Mouse (Mus musculus): ENCODE data around the gene Btnl6.
A peak's percentile ranks its signal among the peaks of the same experiment; 100 is the strongest.
"Not testable (repeated sequence)": the region's sequence is repeated elsewhere in the genome, so short reads cannot be mapped to it uniquely, and the experiment has no call there.

The Btnl6 gene

DNA sequence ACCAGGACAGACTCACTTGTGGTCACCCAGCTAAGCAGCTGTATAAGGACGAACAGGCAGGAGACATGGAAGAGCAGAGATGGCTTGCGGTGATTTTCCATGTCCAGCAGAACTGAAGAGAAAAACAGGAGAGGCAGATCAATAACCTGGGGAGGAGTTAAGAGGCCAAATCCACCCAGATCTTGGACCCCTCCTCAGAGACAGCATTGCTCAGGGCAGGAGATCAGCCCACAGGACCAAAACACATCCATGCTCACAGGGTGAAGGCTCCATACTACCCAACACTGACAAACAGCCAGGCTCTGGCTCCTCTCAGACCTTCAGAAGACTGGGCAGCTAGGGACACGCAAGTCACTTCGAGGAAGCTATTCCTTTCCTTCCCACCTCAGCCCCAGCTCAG, at the start of gene Btnl6:
Gene Btnl6, minus strand, starts transcription at position 101 of the 400 bp plus-strand sequence.
- no peak for DNase-seq

DNA sequence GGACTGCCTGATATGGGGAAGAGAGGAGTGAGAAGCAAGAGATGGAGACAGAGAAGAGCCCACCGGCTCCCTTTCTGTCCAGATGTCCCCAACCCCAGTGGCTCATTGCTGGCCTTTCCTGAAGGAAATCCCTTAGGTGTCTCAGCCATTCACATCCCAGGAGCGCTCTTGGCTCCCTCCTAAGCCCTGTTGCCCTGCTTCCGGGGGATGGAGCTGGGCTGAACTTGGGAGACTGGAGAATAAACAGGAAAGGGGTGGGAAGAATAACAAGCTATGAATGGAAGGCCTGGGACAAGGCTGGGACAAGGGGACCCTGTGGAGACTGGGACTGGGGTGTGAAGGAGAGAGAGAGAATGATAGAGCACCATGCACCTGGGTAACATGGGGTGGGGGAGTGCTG, 47.6 kb upstream of the Btnl6 start:
- no peak for DNase-seq

DNA sequence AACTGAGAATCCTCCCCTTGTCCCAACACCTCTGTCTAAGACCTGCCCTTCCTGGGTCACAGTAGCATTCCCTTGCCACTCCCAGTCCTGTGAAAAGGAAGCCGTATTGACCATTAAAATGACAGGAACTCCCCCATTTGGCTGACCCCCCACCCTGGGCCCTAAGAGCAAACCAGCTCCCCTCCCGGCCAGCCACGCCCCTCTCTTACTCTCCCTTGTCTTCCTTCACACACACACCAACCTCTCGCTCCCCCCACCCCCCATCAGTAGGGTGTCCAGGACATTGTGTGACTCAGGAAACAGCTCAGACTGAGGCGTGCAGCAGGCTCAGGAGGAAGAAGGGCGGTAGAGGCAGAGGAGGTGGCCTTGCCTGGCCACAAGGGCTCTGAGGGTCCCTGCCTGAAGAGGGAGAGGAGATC, 46.9 kb upstream of the Btnl6 start, which contains the start of gene Notch4:
Gene Notch4, plus strand, starts transcription at position 266 of the 419 bp plus-strand sequence.
- no peak for DNase-seq

DNA sequence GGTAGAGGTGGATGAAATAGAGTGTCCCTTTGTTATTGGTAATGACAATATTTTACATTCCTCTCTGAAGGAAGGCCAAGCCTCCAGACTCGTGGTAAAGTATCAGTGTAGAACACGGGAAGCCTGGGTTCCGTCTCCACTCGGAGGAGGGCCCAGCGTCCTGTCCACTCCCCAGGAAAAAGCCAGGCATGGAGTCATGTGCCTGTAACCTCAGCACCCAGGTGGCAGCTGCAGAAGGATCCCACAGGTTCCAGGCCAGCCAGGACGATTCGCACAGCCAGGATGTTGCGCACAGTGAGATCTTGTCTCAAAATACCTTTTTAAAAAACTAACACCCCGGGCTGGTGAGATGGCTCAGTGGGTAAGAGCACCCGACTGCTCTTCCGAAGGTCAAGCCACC, 46.2 kb upstream of the Btnl6 start:
- DNase-seq, result no peak

DNA sequence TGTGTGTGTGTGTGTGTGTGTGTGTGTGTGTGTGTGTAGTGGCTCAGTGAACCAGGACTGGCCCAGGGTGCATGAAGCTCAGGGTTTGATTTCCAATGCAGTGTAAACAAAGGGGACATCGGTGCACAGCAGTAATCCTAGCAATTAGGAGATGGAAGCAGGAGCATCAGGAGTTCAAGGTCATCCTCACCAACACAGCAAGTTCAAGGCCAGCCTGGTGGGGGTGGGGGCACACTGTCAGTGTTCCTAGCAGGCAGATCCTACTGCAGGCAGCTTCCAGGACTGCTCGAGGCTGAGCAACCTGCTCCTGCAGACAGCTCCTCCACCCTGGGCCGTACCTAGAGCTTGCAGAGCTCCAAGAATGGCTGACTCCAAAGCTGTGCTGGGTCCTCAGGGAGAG, 45.4 kb upstream of the Btnl6 start:
- no peak for DNase-seq

DNA sequence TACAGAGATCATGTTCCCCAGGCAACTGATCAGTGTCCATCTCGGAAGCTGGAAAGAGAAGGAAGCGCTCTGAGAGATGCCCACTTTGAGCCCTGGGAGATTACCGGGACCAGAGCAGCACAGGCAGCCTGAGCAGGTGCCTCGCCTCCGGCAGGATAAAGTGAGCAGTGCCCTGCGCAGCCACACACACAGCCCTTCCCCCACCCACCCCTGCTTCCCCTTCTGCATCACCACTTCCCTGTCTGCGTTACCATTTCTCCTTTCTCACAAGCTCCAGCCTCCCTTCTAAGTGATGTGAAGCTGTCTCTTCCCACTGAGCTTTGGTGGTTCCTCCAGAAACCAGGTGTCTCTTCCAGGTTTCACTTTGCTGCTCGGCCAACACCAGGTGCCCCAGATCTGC, 44.0 kb upstream of the Btnl6 start:
- DNase-seq, result no peak

- DNase-seq, result no peak
Measured at GRCm38 (mm10) chr17:34560438-34560837, 43.3 kb upstream of the Btnl6 start.

GRCm38 (mm10) chr17:34559895-34560294, 42.7 kb upstream of the Btnl6 start:
- no peak for DNase-seq

GRCm38 (mm10) chr17:34559116-34559515, 42.0 kb upstream of the Btnl6 start:
- no peak for DNase-seq

DNA sequence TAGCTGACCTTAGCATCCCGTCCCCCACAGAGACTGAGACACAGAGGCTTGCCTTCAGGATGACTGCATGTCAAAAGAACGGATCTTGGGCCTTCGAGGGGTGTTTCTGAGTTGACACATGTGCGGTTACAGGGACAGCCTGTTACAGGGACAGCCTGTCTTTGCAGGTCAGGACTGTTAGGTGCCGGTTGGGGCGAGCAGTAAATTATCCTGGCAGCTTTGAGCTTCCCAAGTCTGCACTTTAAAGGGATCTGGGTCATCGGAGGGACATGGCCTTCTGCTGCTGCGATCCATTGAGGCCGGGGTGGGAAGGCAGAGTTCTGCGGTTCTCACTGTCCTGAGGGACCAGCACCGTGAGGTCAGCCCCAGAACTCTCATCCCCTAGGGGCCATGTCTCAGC, 40.3 kb upstream of the Btnl6 start:
- DNase-seq, result no peak

DNA sequence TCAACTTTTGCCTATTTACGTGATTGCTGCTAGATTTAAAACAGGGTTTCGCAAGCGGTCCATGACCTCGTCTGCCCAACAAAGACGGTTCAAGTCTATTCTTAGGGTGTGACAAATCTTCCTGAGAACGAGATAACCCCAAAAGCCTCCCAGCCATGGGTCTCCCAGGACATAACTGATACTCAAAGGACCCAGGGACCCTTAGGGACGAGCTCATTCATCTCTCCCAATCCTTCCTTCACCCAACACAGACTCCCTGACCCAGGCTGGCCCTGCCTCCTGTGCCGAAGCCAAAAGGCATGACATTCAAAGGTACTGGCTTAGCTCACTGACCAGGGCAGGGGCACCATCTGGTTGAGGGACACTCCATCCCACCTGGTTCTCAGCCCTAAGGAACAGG, 39.3 kb upstream of the Btnl6 start:
- no peak for DNase-seq

DNA sequence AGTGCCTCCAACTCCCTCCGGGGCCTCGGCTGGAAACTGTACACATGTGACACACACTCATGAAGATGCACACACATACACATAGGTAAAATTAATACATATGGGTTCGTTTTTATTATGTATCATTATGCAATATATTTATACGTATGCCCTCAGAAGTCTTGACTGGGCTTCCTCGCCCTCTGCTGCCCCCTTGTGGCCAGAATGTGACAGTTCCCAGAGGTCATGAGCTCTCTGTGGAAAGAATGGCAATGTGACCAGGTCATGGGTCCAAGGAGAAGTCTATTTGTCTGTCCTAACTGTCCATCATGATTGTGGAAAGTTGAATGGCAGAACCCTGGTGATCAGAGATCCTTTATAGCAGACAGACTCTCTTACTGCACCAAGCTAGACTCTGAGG, 38.3 kb upstream of the Btnl6 start:
- DNase-seq, result peak; percentile 61

DNA sequence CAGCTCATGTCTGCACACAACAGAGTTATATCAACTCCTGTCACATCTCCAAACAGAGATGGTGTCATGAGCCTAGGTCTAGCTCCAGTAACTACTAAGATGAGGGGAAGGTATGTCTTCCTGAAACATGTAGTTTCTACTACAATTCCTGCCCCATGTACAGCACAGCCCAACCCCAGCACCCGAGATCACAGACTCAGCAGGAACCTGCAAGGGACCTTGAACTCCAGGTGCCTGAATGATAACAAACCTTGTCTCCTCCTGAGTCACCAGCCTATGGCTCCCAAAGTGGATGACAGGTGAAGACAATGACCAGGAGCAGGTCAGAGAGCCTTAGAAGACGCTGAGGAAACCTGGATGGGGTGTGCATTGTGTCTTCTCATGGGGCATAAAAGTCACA, 32.7 kb upstream of the Btnl6 start:
- no peak for DNase-seq

- no peak for DNase-seq
Measured at GRCm38 (mm10) chr17:34549156-34549555, 32.0 kb upstream of the Btnl6 start.

DNA sequence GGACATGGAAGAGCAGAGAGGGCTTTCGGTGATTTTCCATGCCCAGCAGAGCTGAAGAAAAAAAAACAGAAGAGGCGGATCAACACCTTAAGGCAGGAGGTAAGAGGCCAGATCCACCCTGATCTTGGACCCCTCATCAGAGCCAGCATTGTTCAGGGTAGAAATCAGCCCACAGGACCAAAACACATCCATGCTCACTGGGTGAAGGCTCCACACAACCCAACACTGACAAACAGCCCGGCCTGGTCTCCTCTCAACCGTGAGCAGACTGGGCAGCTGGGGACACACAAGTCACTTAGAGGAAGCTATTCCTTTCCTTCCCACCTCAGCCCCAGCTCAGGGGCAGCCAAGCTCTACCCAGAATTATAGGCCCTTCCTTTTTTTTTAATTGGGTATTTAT, 30.4 kb upstream of the Btnl6 start:
- no peak for DNase-seq

DNA sequence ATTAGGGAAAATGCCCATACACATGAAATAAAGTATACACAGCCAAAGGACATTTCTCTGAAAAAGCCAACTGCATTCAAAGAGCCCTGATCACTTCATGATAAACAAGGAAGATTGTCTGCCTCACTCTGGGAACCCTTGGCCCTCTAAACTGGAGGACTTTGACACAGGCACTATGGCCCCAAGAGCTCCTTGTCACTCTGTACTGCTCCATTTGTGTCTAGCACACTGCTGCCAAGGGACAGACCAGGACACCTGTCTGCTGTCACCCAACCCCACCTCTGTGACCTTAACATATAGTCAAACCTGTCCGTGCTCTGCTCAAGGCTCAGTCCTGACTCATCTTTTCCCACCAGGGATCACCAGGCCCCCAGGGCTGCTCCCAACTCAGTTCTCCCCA, 29.6 kb upstream of the Btnl6 start:
- DNase-seq, result no peak

DNA sequence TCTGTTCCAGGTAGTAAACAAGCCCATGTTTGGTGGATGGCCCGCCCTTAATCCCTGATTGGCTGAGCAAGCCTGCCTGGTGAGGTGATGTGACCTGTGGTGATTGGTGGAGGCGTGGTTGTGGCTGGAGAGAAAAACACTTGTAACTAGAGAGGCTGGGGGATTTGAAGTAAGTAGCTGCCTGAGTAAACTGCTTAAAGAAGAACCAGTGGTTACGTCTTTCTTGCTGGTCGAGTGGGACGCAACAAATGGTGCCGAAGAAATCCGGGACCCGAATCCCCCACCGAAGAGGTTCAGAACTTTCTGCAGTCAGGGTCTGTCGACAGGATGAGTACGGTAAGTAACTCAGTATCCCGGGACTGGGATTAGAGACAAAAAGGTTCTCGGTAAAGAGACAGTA, 26.4 kb upstream of the Btnl6 start:
- DNase-seq, result not testable (repeated sequence)

DNA sequence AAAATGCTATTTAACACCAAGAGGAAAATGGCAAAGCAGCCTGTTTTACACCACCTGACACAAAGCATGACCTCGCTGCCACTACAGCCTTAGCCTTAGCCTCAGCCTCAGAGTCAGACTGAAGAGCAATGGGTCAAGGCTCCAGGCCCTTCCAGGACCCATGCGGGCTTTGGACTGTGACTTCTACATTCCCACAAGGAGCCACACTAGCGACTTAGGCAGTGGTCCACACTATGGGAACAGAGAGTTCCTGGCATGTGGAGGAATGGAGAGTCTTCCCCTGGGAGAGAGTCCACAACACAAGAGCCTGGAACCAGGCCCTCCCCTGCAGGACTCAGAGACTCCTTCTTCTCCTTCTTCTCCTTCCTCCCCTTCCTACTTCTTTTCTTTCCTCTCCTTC, 15.5 kb upstream of the Btnl6 start:
- DNase-seq, result no peak

- DNase-seq, result no peak
Measured at GRCm38 (mm10) chr17:34519001-34519400, 1.8 kb upstream of the Btnl6 start.

DNA sequence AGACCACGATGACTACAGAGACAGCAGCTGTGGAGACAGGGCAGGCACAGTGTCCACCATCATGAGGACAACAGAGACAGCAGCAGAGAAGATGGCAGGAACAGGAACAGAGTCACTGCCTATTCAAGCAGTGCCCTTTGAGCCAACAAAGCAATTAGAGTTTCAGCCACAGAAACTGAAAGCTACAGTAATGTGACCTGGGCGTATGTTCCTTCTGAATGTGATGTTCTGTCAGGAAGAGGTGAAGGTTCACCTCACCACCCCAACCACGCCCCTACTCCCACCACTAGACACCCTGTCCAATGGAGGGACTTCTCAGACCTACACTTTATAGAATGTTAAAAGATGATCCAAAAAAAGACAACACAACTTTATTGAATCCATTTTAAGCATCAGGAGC, 1.4 kb upstream of the Btnl6 start:
- DNase-seq, result not testable (repeated sequence)

DNA sequence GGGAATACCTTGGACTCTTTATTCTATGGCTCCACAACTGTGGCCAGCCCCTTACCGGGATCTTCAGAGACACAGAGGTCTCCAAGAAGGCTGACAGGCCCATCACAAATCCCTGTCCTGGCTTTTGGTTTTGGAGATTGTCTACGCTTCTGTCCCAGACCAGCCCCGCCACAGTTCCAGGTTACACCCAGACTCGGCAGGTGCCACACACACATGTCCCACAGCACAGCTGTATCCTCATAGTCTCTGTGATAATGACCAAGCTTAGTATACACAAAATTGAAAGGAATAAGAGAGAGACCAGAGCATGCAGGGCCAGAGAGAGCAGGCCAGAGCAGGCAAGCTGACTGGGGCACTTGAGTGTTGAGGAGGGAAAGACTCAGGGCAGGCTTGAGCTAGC, 643 bp upstream of the Btnl6 start:
- DNase-seq, result no peak

GRCm38 (mm10) chr17:34516514-34516913, 638 bp downstream of the Btnl6 start:
- DNase-seq, result no peak

DNA sequence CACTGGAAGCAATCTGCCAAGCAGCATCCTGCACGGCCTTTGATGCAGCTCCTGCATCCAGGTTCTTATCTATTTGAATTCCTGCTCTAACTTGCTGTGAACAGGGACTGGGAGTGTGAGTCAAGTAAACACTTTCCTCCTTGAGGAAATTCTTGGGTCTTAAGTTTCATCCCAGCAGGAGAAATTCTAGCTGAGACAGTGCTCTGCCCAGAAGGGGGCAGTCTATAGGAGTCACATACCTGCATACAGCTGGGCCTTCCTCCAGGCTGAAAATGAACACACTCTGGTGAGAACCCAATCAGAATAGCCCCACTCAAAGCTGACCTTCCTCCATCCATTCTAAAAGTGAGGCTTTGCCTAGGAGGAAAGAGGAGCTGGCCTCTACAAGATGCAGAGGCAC, 5.4 kb downstream of the Btnl6 start:
- DNase-seq, result not testable (repeated sequence)

GRCm38 (mm10) chr17:34507591-34507990, 9.6 kb downstream of the Btnl6 start:
- DNase-seq, result no peak

DNA sequence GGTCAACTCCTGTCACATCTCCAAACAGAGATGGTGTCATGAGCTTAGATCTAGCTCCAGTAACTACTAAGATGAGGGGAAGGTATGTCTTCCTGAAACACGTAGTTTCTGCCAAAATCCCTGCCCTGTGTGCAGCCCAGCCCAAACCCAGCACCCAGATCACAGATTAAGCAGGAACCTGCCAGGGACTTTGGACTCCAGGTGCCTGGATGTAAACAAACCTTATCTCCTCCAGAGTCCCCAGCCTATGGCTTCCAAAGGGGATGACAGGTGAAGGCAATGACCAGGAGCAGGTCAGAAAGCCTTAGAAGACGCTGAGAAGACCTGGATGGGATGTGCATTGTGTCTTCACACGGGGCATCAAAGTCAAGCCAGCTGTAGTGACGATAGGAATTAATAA, 19.4 kb downstream of the Btnl6 start:
- not testable (repeated sequence) for DNase-seq

DNA sequence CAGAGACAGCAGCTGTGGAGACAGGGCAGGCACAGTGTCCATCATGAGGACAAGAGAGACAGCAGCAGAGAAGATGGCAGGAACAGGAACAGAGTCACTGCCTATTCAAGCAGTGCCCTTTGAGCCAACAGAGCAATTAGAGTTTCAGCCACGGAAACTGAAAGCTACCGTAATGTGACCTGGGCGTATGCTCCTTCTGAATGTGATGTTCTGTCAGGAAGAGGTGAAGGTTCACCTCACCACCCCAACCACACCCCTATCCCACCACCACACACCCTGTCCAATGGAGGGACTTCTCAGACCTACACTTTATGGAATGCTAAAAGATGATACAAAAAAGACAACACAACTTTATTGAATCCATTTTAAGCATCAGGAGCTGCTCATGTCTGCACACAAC, 19.8 kb downstream of the Btnl6 start:
- DNase-seq, result not testable (repeated sequence)

Data from cerebellum, adult 11 months (tissue).